Mouse (Mus musculus): ENCODE measurements at regions not wholly inside any gene's neighbourhood (a gene's known extent, or its start where the extent isn't known, plus 50 kb on each side); places are given as distances from the start of the nearest gene placed in this dataset.

- DNase-seq (ENCODE audit: low read depth, low spot score) = no peak
- TF ChIP-seq ZC3H11A (IDR thresholded peaks at IDR 0.05; ENCODE audit: borderline replicate concordance, low read depth, low read length) (no peak), HCFC1 (IDR thresholded peaks at IDR 0.05; ENCODE audit: borderline replicate concordance, insufficient read depth, low read length) (no peak), ZNF384 (IDR thresholded peaks at IDR 0.05; ENCODE audit: low read depth, low read length) (no peak), CHD2 (IDR thresholded peaks at IDR 0.05; ENCODE audit: low read depth, low read length) (no peak), MAFK (IDR thresholded peaks at IDR 0.05; ENCODE audit: insufficient read depth, low read depth, low read length) (no peak)
- Histone ChIP-seq H3K27ac (ENCODE audit: insufficient read depth, low read depth, low read length, poor library complexity, severe bottlenecking) (no peak overlapping the region), H3K4me3 (ENCODE audit: insufficient read depth in 1 of 2, low read depth in 1 of 2, low read length in 2 of 2, poor library complexity in 1 of 2, severe bottlenecking in 1 of 2) (no peak overlapping the region), H3K4me1 (ENCODE audit: control insufficient read depth in 2 of 2, insufficient read depth in 2 of 2, low read length in 2 of 2, poor library complexity in 1 of 2) (no peaks in the 10 kb centered on the region), H3K9me3 (ENCODE audit: control insufficient read depth, insufficient read depth, low read depth, low read length) (no peaks in the 10 kb centered on the region), H3K9ac (ENCODE audit: insufficient read depth, low read depth, low read length, poor library complexity, severe bottlenecking) (no peak overlapping the region), H3K36me3 (ENCODE audit: control insufficient read depth, insufficient read depth, low read length, poor library complexity, severe bottlenecking) (no peaks in the 10 kb centered on the region)
- in situ Hi-C loops (cut with MboI; ENCODE audit: low sequenced_read_pairs in 2 of 2, unreplicated experiment in 2 of 2) = no loop called here
These were observed 324.1 kb upstream of the 1700056E22Rik start for GRCm38 (mm10) chr1:184358226-184358568.

GRCm38 (mm10) chr1:184357474-184358225 lies 323.5 kb upstream of the 1700056E22Rik start:
- Histone ChIP-seq H3K9me3 (ENCODE audit: control insufficient read depth, insufficient read depth, low read depth, low read length) (no peaks in the 10 kb centered on the region), H3K4me3 (ENCODE audit: insufficient read depth in 1 of 2, low read depth in 1 of 2, low read length in 2 of 2, poor library complexity in 1 of 2, severe bottlenecking in 1 of 2) (no peak overlapping the region), H3K9ac (ENCODE audit: insufficient read depth, low read depth, low read length, poor library complexity, severe bottlenecking) (no peak overlapping the region), H3K27ac (ENCODE audit: insufficient read depth, low read depth, low read length, poor library complexity, severe bottlenecking) (no peak overlapping the region), H3K36me3 (ENCODE audit: control insufficient read depth, insufficient read depth, low read length, poor library complexity, severe bottlenecking) (no peaks in the 10 kb centered on the region), H3K4me1 (ENCODE audit: control insufficient read depth in 2 of 2, insufficient read depth in 2 of 2, low read length in 2 of 2, poor library complexity in 1 of 2) (no peaks in the 10 kb centered on the region)
- in situ Hi-C loops (cut with MboI; ENCODE audit: low sequenced_read_pairs in 2 of 2, unreplicated experiment in 2 of 2) = no loop called here
- TF ChIP-seq ZNF384 (IDR thresholded peaks at IDR 0.05; ENCODE audit: low read depth, low read length) (no peak), HCFC1 (IDR thresholded peaks at IDR 0.05; ENCODE audit: borderline replicate concordance, insufficient read depth, low read length) (no peak), MAFK (IDR thresholded peaks at IDR 0.05; ENCODE audit: insufficient read depth, low read depth, low read length) (no peak), CHD2 (IDR thresholded peaks at IDR 0.05; ENCODE audit: low read depth, low read length) (no peak), ZC3H11A (IDR thresholded peaks at IDR 0.05; ENCODE audit: borderline replicate concordance, low read depth, low read length) (no peak)
- no peak for DNase-seq (ENCODE audit: low read depth, low spot score)

GRCm38 (mm10) chr1:184353832-184354449 lies 319.8 kb upstream of the 1700056E22Rik start:
- no peak overlapping the region for H3K9ac ChIP-seq (ENCODE audit: insufficient read depth, low read depth, low read length, poor library complexity, severe bottlenecking)
- in situ Hi-C loops (cut with MboI; ENCODE audit: low sequenced_read_pairs in 2 of 2, unreplicated experiment in 2 of 2) = no loop called here
- H3K9me3 ChIP-seq (ENCODE audit: control insufficient read depth, insufficient read depth, low read depth, low read length) = no peaks in the 10 kb centered on the region
- H3K4me3 ChIP-seq (ENCODE audit: insufficient read depth in 1 of 2, low read depth in 1 of 2, low read length in 2 of 2, poor library complexity in 1 of 2, severe bottlenecking in 1 of 2) = no peak overlapping the region
- H3K27ac ChIP-seq (ENCODE audit: insufficient read depth, low read depth, low read length, poor library complexity, severe bottlenecking) = no peak overlapping the region
- no peaks in the 10 kb centered on the region for H3K36me3 ChIP-seq (ENCODE audit: control insufficient read depth, insufficient read depth, low read length, poor library complexity, severe bottlenecking)
- no peaks in the 10 kb centered on the region for H3K4me1 ChIP-seq (ENCODE audit: control insufficient read depth in 2 of 2, insufficient read depth in 2 of 2, low read length in 2 of 2, poor library complexity in 1 of 2)
- TF ChIP-seq MAFK (IDR thresholded peaks at IDR 0.05; ENCODE audit: insufficient read depth, low read depth, low read length) (no peak), ZNF384 (IDR thresholded peaks at IDR 0.05; ENCODE audit: low read depth, low read length) (no peak), HCFC1 (IDR thresholded peaks at IDR 0.05; ENCODE audit: borderline replicate concordance, insufficient read depth, low read length) (no peak), ZC3H11A (IDR thresholded peaks at IDR 0.05; ENCODE audit: borderline replicate concordance, low read depth, low read length) (no peak)
- no peak for DNase-seq (ENCODE audit: low read depth, low spot score)

- Histone ChIP-seq H3K4me1 (ENCODE audit: control insufficient read depth in 2 of 2, insufficient read depth in 2 of 2, low read length in 2 of 2, poor library complexity in 1 of 2) (no peaks in the 10 kb centered on the region), H3K4me3 (ENCODE audit: insufficient read depth in 1 of 2, low read depth in 1 of 2, low read length in 2 of 2, poor library complexity in 1 of 2, severe bottlenecking in 1 of 2) (no peak overlapping the region), H3K27ac (ENCODE audit: insufficient read depth, low read depth, low read length, poor library complexity, severe bottlenecking) (no peak overlapping the region), H3K36me3 (ENCODE audit: control insufficient read depth, insufficient read depth, low read length, poor library complexity, severe bottlenecking) (no peaks in the 10 kb centered on the region), H3K9ac (ENCODE audit: insufficient read depth, low read depth, low read length, poor library complexity, severe bottlenecking) (no peak overlapping the region), H3K9me3 (ENCODE audit: control insufficient read depth, insufficient read depth, low read depth, low read length) (no peaks in the 10 kb centered on the region)
- TF ChIP-seq CHD2 (IDR thresholded peaks at IDR 0.05; ENCODE audit: low read depth, low read length) = no peak
- TF ChIP-seq ZNF384 (IDR thresholded peaks at IDR 0.05; ENCODE audit: low read depth, low read length) = no peak
- no peak for TF ChIP-seq MAFK (IDR thresholded peaks at IDR 0.05; ENCODE audit: insufficient read depth, low read depth, low read length)
- no peak for TF ChIP-seq ZC3H11A (IDR thresholded peaks at IDR 0.05; ENCODE audit: borderline replicate concordance, low read depth, low read length)
- TF ChIP-seq HCFC1 (IDR thresholded peaks at IDR 0.05; ENCODE audit: borderline replicate concordance, insufficient read depth, low read length) = no peak
- in situ Hi-C loops (cut with MboI; ENCODE audit: low sequenced_read_pairs in 2 of 2, unreplicated experiment in 2 of 2) = no loop called here
- DNase-seq (ENCODE audit: low read depth, low spot score) = no peak
These were observed 317.7 kb upstream of the 1700056E22Rik start for GRCm38 (mm10) chr1:184351760-184352159.
